Mouse (Mus musculus) telencephalon, adult 2 months (tissue): ENCODE data around the gene Lsg1.
A peak's percentile ranks its signal among the peaks of the same experiment; 100 is the strongest.

Experiments
- DNase-seq: peaks from one replicate; pipeline ENCODE4 v3.0.0-alpha.2; 2011; ENCODE audit warnings: low read depth, low spot score

Gene Lsg1

DNA sequence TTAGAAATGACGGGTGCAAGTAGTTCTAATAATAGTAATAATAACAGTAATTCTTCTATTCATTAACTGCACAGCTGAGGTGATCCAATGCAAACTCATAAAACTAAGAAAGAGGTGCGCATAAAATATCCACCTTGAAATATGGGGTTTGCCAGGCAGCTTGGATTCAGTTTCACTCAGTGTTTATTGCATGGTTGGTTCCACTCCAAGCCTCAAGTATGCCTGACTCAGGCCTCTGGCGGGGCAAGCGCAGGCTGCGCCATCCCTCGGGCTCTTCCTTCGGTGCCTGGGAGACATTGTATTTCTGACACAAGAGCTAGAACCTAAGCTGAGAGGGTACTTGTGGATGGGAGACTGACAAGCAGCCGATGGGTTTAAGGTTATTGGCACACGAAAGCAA is 68.8 kb downstream of the Lsg1 start:
- DNase-seq, result no peak

GRCm38 (mm10) chr16:30517666-30518283 is 69.6 kb downstream of the Lsg1 start:
- no peak for DNase-seq

GRCm38 (mm10) chr16:30516993-30517392 is 70.4 kb downstream of the Lsg1 start:
- DNase-seq, result no peak

- DNase-seq, result no peak
Observed at GRCm38 (mm10) chr16:30515418-30515817, 72.0 kb downstream of the Lsg1 start.

GRCm38 (mm10) chr16:30513050-30514024 is 74.1 kb downstream of the Lsg1 start:
- no peak for DNase-seq

DNA sequence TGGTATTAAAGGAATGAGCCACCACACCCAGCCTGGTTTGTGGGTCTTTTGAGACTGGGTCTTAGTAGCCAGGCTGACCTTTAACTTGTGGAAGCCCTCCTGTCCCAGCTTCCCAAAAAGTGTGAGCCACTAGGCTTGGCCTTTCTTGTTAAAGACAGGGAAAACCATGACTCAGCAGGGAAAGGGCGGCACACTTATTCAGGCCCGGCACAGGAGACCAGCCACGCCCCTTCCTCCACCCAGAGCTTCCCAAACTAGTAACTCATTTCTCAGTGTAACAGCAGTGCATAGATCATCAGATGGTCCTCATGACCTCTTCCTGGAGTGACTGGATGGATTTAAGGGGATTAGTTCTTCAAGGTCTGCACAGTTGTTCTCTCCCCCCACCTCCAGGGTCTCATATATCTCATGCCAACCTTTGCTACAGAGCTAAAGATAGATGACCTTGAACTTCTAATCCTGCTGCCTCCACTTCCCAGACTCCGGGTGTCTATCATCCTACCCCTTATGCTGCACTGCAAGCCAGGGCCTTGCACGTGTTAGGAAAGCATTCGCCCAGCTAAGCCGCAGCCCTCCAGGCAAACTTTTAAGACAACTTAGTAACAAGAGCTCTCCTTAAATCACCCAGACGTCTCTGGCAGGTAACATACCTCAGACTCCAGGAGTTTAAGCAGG is 74.9 kb downstream of the Lsg1 start:
- DNase-seq, result no peak

DNA sequence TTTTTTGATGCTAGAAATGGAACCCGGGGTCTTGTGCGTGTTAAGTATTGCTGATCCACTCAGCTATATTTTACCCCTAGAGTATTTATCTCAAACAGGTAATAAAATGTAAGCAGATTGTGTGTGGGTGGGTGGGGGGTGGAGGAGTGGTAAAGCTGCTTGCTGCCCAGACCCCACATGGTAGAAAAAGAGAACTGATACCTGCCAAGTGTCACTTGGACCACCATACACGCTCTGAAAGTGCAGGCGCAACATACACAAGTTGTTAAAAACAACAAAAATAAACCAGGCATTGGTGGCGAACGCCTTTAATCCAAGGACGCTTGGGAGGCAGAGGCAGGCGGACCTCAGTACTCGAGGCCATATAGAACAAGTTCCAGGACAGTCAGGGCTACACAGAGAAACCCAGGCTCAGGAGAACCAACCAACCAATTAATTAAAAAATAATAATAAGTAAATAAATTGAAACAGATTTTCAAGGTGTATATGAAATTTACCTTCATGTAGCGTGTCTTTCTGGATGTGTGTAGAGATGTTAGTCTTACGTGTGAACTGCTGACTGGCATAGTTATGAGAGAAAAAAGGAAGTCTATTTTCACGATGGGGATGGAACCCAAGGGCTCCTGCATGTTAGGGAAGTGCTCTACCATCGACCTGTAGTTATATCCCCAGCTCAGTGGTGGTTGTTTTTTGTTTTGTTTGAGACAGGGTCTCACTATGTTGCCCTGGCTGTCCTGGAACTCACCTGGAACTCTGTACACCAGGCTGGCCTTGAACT is 75.6 kb downstream of the Lsg1 start:
- no peak for DNase-seq

- peak; percentile 79 for DNase-seq
Observed at GRCm38 (mm10) chr16:30510504-30511451, 76.6 kb downstream of the Lsg1 start.
